Mouse (Mus musculus): ENCODE measurements around the gene Gcnt2. TPM values are rescaled to one million over a fixed set of nuclear protein-coding genes. Genes with fewer than 3 reads are reported as not detected.
A peak's percentile ranks its signal among the peaks of the same experiment; 100 is the strongest.
"Not testable (repeated sequence)": the region's sequence is repeated elsewhere in the genome, so short reads cannot be mapped to it uniquely, and the experiment has no call there.

Gcnt2 gene
- polyA plus RNA-seq, 1 experiment from 2014 or later = 4.0 TPM

- H3K4me3 ChIP-seq (ENCODE audit: low read depth, low read length) = no peak overlapping the region
- no peak for ATAC-seq
- H3K4me1 ChIP-seq (ENCODE audit: control insufficient read depth, insufficient read depth, low read length) = no peaks in the 10 kb centered on the region
- no peak overlapping the region for H3K4me2 ChIP-seq (ENCODE audit: low read length)
- no peaks in the 10 kb centered on the region for H3K36me3 ChIP-seq (ENCODE audit: control insufficient read depth, insufficient read depth, low read length)
- H3K27ac ChIP-seq (ENCODE audit: low read length) = no peak overlapping the region
- WGBS = 88% methylated on average over 9 of the region's 9 CpGs
- H3K27me3 ChIP-seq (ENCODE audit: control insufficient read depth, insufficient read depth, low read depth, low read length) = peaks cover 5% of the 10 kb centered on the region; the same call in 1 of the 2 replicates
- no peaks in the 10 kb centered on the region for H3K9me3 ChIP-seq (replicated peaks; ENCODE audit: control insufficient read depth, low read length, poor library complexity, severe bottlenecking)
- H3K9ac ChIP-seq (ENCODE audit: low read depth, low read length) = no peak overlapping the region
These were observed 24.3 kb downstream of the Gcnt2 start for GRCm38 (mm10) chr13:40883903-40884302.

DNA sequence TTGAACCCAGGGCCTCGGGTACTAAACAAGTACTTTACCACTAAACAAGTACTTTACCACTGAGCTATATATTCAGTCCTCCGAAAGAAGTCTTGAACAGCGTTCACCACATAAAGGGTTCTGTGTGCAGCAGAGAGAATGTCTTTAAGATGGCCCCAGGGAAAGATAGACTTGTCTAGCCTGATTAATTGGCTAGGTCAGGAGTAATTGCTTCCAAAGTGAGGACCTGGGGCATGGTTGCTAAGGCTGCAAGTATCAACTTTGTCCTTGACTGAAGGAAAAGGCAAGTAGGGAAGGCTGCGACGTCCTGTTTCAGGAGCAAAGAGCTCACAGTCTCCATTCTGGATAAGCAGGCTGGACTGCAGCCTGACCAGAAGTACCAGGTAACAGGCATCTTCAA is 25.3 kb downstream of the Gcnt2 start:
- no peaks in the 10 kb centered on the region for H3K4me1 ChIP-seq (ENCODE audit: control insufficient read depth, insufficient read depth, low read length)
- H3K27ac ChIP-seq (ENCODE audit: low read length) = no peak overlapping the region
- no peak overlapping the region for H3K9ac ChIP-seq (ENCODE audit: low read depth, low read length)
- ATAC-seq = no peak
- no peaks in the 10 kb centered on the region for H3K9me3 ChIP-seq (replicated peaks; ENCODE audit: control insufficient read depth, low read length, poor library complexity, severe bottlenecking)
- no peak overlapping the region for H3K4me3 ChIP-seq (ENCODE audit: low read depth, low read length)
- H3K4me2 ChIP-seq (ENCODE audit: low read length) = no peak overlapping the region
- peaks cover 5% of the 10 kb centered on the region; the same call in 1 of the 2 replicates for H3K27me3 ChIP-seq (ENCODE audit: control insufficient read depth, insufficient read depth, low read depth, low read length)
- WGBS = 74% methylated on average over 5 of the region's 5 CpGs
- H3K36me3 ChIP-seq (ENCODE audit: control insufficient read depth, insufficient read depth, low read length) = no peaks in the 10 kb centered on the region

DNA sequence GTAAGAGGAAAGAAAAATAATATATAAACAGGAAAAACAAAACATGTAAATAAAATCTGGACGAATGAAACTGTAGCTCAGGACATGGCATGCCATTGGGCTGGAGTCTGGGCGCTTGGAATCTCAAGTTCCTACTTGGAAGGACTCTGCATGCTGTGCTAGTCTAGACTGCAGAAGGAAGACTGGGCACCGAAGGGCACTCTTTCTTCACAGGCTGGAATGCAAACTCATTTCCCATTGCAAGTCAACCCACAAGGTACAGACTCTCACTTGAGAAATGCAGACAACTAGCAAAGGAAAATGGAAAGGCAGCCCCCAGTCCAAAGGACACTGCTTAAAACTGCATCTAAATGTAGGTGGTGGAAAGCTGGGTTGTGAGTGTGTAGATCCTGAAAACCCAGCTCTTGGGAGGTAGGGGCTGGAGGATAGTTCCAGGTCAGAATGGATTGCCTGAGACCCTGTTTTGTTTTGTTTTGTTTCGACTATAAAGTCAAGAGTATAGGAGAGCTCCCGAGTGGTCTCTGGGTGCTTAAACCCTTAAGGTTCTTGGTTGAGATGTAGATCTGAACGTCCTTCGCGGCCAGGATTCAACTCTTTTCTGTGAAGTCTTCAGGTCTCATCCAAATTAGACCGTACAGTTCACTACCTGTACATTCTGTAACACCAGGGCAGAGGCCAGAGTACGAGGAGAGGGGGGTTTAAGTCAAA is 26.5 kb downstream of the Gcnt2 start:
- 48% methylated on average over 10 of the region's 10 CpGs for WGBS
- Histone ChIP-seq H3K36me3 (ENCODE audit: control insufficient read depth, insufficient read depth, low read length) (no peaks in the 10 kb centered on the region), H3K9ac (ENCODE audit: low read depth, low read length) (no peak overlapping the region), H3K4me2 (ENCODE audit: low read length) (peak overlapping the region; percentile 60), H3K27me3 (ENCODE audit: control insufficient read depth, insufficient read depth, low read depth, low read length) (peaks cover 5% of the 10 kb centered on the region; the same call in 1 of the 2 replicates), H3K27ac (ENCODE audit: low read length) (no peak overlapping the region), H3K4me1 (ENCODE audit: control insufficient read depth, insufficient read depth, low read length) (peaks cover 7% of the 10 kb centered on the region; the same call in 1 of the 2 replicates), H3K4me3 (ENCODE audit: low read depth, low read length) (no peak overlapping the region), H3K9me3 (replicated peaks; ENCODE audit: control insufficient read depth, low read length, poor library complexity, severe bottlenecking) (no peaks in the 10 kb centered on the region)
- 0 out of 2 replicates have a peak, but pooled peaks have one; percentile 9 for ATAC-seq

DNA sequence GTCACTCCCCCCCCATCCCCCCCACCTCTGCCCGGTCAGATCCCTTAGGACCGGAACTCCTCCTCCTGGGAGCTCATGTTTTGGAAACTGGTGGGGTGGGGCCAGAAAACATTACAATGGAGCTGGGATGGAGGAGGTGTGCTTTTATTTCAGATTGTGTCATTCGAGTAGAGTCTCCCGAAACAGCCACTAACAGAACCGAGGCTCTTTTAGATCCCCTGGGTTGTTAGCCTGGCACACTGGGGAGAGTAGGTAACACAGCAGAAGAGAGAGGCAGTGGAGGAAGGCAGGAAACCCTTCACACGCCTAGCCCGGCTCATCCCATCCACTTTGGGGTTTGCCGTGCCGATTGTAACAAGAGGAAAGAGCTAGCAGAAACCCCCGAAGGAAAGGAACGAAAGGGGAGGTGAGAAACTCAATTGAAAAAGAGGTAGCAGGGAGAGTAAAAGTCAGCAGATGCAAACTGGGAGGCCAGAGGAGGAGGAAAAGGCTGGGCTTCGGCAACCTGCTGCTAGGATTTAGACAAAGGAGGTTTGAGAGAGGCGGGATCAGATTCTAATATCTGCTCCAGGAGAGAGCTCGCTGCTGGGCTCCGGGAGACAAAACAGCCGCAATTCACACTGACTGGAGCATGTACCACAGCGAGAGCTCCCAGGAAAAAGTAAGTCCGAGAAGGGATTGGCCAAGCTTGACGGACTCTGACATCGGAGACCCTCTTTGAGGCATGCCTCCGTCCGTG is 27.3 kb downstream of the Gcnt2 start:
- peak overlapping the region; percentile 60 for H3K4me2 ChIP-seq (ENCODE audit: low read length)
- H3K36me3 ChIP-seq (ENCODE audit: control insufficient read depth, insufficient read depth, low read length) = no peaks in the 10 kb centered on the region
- H3K4me3 ChIP-seq (ENCODE audit: low read depth, low read length) = peak overlapping the region; percentile 36
- peak; percentile 73 for ATAC-seq
- H3K9ac ChIP-seq (ENCODE audit: low read depth, low read length) = peak overlapping the region; percentile 22
- H3K27ac ChIP-seq (ENCODE audit: low read length) = no peak overlapping the region
- WGBS = 1% methylated on average over 22 of the region's 22 CpGs
- no peaks in the 10 kb centered on the region for H3K9me3 ChIP-seq (replicated peaks; ENCODE audit: control insufficient read depth, low read length, poor library complexity, severe bottlenecking)
- peaks cover 5% of the 10 kb centered on the region; the same call in 1 of the 2 replicates for H3K27me3 ChIP-seq (ENCODE audit: control insufficient read depth, insufficient read depth, low read depth, low read length)
- peaks cover 7% of the 10 kb centered on the region; the same call in 1 of the 2 replicates for H3K4me1 ChIP-seq (ENCODE audit: control insufficient read depth, insufficient read depth, low read length)

GRCm38 (mm10) chr13:40890595-40890994 is 31.0 kb downstream of the Gcnt2 start:
- WGBS = 63% methylated on average over 5 of the region's 5 CpGs
- no peak overlapping the region for H3K9ac ChIP-seq (ENCODE audit: low read depth, low read length)
- H3K27ac ChIP-seq (ENCODE audit: low read length) = no peak overlapping the region
- H3K9me3 ChIP-seq (replicated peaks; ENCODE audit: control insufficient read depth, low read length, poor library complexity, severe bottlenecking) = no peaks in the 10 kb centered on the region
- no peaks in the 10 kb centered on the region for H3K36me3 ChIP-seq (ENCODE audit: control insufficient read depth, insufficient read depth, low read length)
- peak overlapping the region; percentile 22; the same call in 1 of the 2 replicates for H3K4me2 ChIP-seq (ENCODE audit: low read length)
- peaks cover 5% of the 10 kb centered on the region; the same call in 1 of the 2 replicates for H3K27me3 ChIP-seq (ENCODE audit: control insufficient read depth, insufficient read depth, low read depth, low read length)
- no peak overlapping the region for H3K4me3 ChIP-seq (ENCODE audit: low read depth, low read length)
- H3K4me1 ChIP-seq (ENCODE audit: control insufficient read depth, insufficient read depth, low read length) = peaks cover 7% of the 10 kb centered on the region; the same call in 1 of the 2 replicates
- ATAC-seq = no peak

GRCm38 (mm10) chr13:40891369-40891768 is 31.8 kb downstream of the Gcnt2 start:
- not testable (repeated sequence) for H3K4me1 ChIP-seq (ENCODE audit: control insufficient read depth, insufficient read depth, low read length); H3K27ac ChIP-seq (ENCODE audit: low read length); H3K9me3 ChIP-seq (replicated peaks; ENCODE audit: control insufficient read depth, low read length, poor library complexity, severe bottlenecking); H3K9ac ChIP-seq (ENCODE audit: low read depth, low read length); H3K36me3 ChIP-seq (ENCODE audit: control insufficient read depth, insufficient read depth, low read length); ATAC-seq; H3K4me2 ChIP-seq (ENCODE audit: low read length); H3K4me3 ChIP-seq (ENCODE audit: low read depth, low read length); H3K27me3 ChIP-seq (ENCODE audit: control insufficient read depth, insufficient read depth, low read depth, low read length)
- WGBS = 100% methylated on average over 1 of the region's 1 CpGs

GRCm38 (mm10) chr13:40892043-40892442 is 32.5 kb downstream of the Gcnt2 start:
- Histone ChIP-seq H3K36me3 (ENCODE audit: control insufficient read depth, insufficient read depth, low read length) (no peaks in the 10 kb centered on the region), H3K4me2 (ENCODE audit: low read length) (no peak overlapping the region), H3K9me3 (replicated peaks; ENCODE audit: control insufficient read depth, low read length, poor library complexity, severe bottlenecking) (no peaks in the 10 kb centered on the region), H3K9ac (ENCODE audit: low read depth, low read length) (no peak overlapping the region), H3K4me3 (ENCODE audit: low read depth, low read length) (no peak overlapping the region), H3K4me1 (ENCODE audit: control insufficient read depth, insufficient read depth, low read length) (peaks cover 7% of the 10 kb centered on the region; the same call in 1 of the 2 replicates), H3K27ac (ENCODE audit: low read length) (no peak overlapping the region), H3K27me3 (ENCODE audit: control insufficient read depth, insufficient read depth, low read depth, low read length) (peaks cover 5% of the 10 kb centered on the region; the same call in 1 of the 2 replicates)
- ATAC-seq = no peak
- WGBS = 77% methylated on average over 7 of the region's 7 CpGs

DNA sequence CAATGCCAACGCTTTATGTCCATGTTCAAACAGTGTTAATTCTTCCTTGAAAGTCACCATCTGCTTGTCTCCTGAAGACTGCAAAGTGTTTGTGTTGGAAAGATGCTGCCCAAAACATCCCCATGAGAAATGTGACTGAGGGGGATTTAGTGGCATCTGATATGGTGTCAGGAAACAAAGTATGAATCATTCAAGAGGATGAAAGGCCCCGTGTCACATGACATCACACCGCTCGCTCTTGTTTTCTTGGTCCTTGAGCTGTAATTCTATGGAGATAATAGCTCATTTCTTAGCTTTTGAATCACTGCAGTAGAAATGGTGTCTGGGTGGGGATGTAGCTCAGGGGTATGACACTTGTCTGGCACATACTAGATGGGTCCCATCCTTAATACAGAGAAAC is 33.0 kb downstream of the Gcnt2 start:
- WGBS = 64% methylated on average over 4 of the region's 4 CpGs
- peaks cover 5% of the 10 kb centered on the region; the same call in 1 of the 2 replicates for H3K27me3 ChIP-seq (ENCODE audit: control insufficient read depth, insufficient read depth, low read depth, low read length)
- ATAC-seq = no peak

GRCm38 (mm10) chr13:40893573-40893972 is 34.0 kb downstream of the Gcnt2 start:
- H3K9ac ChIP-seq (ENCODE audit: low read depth, low read length) = no peak overlapping the region
- no peak overlapping the region for H3K4me2 ChIP-seq (ENCODE audit: low read length)
- no peak overlapping the region for H3K27ac ChIP-seq (ENCODE audit: low read length)
- no peaks in the 10 kb centered on the region for H3K9me3 ChIP-seq (replicated peaks; ENCODE audit: control insufficient read depth, low read length, poor library complexity, severe bottlenecking)
- WGBS = 83% methylated on average over 3 of the region's 3 CpGs
- peaks cover 7% of the 10 kb centered on the region; the same call in 1 of the 2 replicates for H3K4me1 ChIP-seq (ENCODE audit: control insufficient read depth, insufficient read depth, low read length)
- no peak for ATAC-seq
- H3K36me3 ChIP-seq (ENCODE audit: control insufficient read depth, insufficient read depth, low read length) = no peaks in the 10 kb centered on the region
- no peak overlapping the region for H3K4me3 ChIP-seq (ENCODE audit: low read depth, low read length)
- no peaks in the 10 kb centered on the region for H3K27me3 ChIP-seq (ENCODE audit: control insufficient read depth, insufficient read depth, low read depth, low read length)

More for the DNA sequence above, 33.0 kb downstream of the Gcnt2 start:
- Histone ChIP-seq H3K4me2 (ENCODE audit: low read length) (no peak overlapping the region), H3K4me1 (ENCODE audit: control insufficient read depth, insufficient read depth, low read length) (peaks cover 7% of the 10 kb centered on the region; the same call in 1 of the 2 replicates), H3K9ac (ENCODE audit: low read depth, low read length) (no peak overlapping the region), H3K27ac (ENCODE audit: low read length) (no peak overlapping the region), H3K4me3 (ENCODE audit: low read depth, low read length) (no peak overlapping the region), H3K9me3 (replicated peaks; ENCODE audit: control insufficient read depth, low read length, poor library complexity, severe bottlenecking) (no peaks in the 10 kb centered on the region), H3K36me3 (ENCODE audit: control insufficient read depth, insufficient read depth, low read length) (no peaks in the 10 kb centered on the region)

Measured in midbrain, embryonic 16.5 days (tissue).